Mouse (Mus musculus) kidney, embryonic 15.5 days (tissue): ENCODE results near the gene Dpysl5. TPM values are rescaled to one million over a fixed set of nuclear protein-coding genes. Genes with fewer than 3 reads are reported as not detected.
A peak's percentile ranks its signal among the peaks of the same experiment; 100 is the strongest.

Experiments used
- ATAC-seq: fragments of 200-750 bp; cut with Nextera tagmentation; replicated peaks from 2 replicates; pipeline ENCODE4 v1.8.0; 2017; ENCODE audit warnings: moderate TSS enrichment; ENCODE audit not compliant: low FRiP score
- H3K27ac ChIP-seq: fragments of 300-500 bp; sonication (generic); 2 replicates; pipeline ENCODE4 v1.5.1; 2015; ENCODE audit warnings: mild to moderate bottlenecking, inconsistent platforms
- H3K27me3 ChIP-seq: fragments of 300-500 bp; sonication (generic); 2 replicates; pipeline ENCODE4 v1.6.1; 2015; ENCODE audit warnings: inconsistent platforms
- H3K36me3 ChIP-seq: fragments of 300-500 bp; sonication (generic); 2 replicates; pipeline ENCODE4 v1.6.1; 2015; ENCODE audit warnings: inconsistent platforms
- H3K4me1 ChIP-seq: fragments of 300-500 bp; sonication (generic); 2 replicates; pipeline ENCODE4 v1.6.1; 2015; ENCODE audit warnings: inconsistent platforms
- H3K4me2 ChIP-seq: fragments of 300-500 bp; sonication (generic); 2 replicates; pipeline ENCODE4 v1.6.1; 2015; ENCODE audit warnings: moderate library complexity, mild to moderate bottlenecking, inconsistent platforms
- H3K4me3 ChIP-seq: fragments of 300-500 bp; sonication (generic); replicated peaks from 2 replicates; pipeline ENCODE4 v1.5.1; 2015; ENCODE audit warnings: mild to moderate bottlenecking, inconsistent platforms
- H3K9ac ChIP-seq: fragments of 300-500 bp; sonication (generic); 2 replicates; pipeline ENCODE4 v1.6.1; 2015; ENCODE audit warnings: mild to moderate bottlenecking, inconsistent platforms
- H3K9me3 ChIP-seq: fragments of 300-500 bp; sonication (generic); replicated peaks from 2 replicates; pipeline ENCODE4 v1.6.1; 2016; ENCODE audit warnings: inconsistent platforms
- WGBS: fragments of 180-500 bp; shearing (Covaris S2); methylation state at CpG from one replicate; pipeline ENCODE4 v1.1.7; 2015; ENCODE audit warnings: mixed read lengths; 5-methylcytosine and 5-hydroxymethylcytosine counted together
- polyA plus RNA-seq: library from polyadenylated mRNA; unstranded; fragments of >200 nt; fragmentation: Nextera tagmentation; extraction: Ambion mirVana; gene quantifications from 2 replicates; pipeline ENCODE4 v1.2.1, GENCODE M21; 2015

Dpysl5 gene
- polyA plus RNA-seq, 1 experiment from 2014 or later: 7.7 TPM

GRCm38 (mm10) chr5:30738127-30738828 is 26.9 kb downstream of the Dpysl5 start:
- no peak overlapping the region for H3K27ac ChIP-seq
- H3K9me3 ChIP-seq: no peaks in the 10 kb centered on the region
- H3K27me3 ChIP-seq: 0 out of 2 replicates have a peak, but pooled peaks cover 3% of the 10 kb centered on the region
- ATAC-seq: no peak
- no peak overlapping the region for H3K4me2 ChIP-seq
- H3K36me3 ChIP-seq: no peaks in the 10 kb centered on the region
- 0 out of 2 replicates have a peak, but pooled peaks cover 9% of the 10 kb centered on the region for H3K4me1 ChIP-seq
- 39% methylated on average over 10 of the region's 10 CpGs for WGBS
- no peak overlapping the region for H3K9ac ChIP-seq
- no peak overlapping the region for H3K4me3 ChIP-seq

DNA sequence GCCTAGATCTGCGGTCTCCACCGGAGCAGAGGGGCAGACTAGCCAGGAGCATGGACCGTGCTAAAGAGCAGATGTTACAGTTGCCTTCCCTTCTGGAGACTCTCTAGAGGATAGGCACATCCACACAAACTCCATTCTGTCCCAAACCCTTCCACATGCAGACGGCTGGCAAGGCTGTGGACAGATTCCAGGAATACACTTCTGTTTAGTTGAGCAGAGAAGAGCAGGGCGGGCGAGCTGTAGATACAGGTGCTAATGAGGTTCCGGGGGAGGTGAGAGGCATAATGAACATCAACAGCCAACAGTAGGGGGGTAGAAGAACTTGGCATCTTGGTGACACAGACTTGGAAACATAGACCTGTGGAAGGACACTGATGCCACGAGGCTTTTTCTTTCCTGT is 28.2 kb downstream of the Dpysl5 start:
- Histone ChIP-seq H3K9me3 (no peaks in the 10 kb centered on the region), H3K27me3 (0 out of 2 replicates have a peak, but pooled peaks cover 3% of the 10 kb centered on the region), H3K4me2 (no peak overlapping the region), H3K4me3 (no peak overlapping the region), H3K4me1 (0 out of 2 replicates have a peak, but pooled peaks cover 9% of the 10 kb centered on the region), H3K27ac (no peak overlapping the region), H3K9ac (no peak overlapping the region), H3K36me3 (no peaks in the 10 kb centered on the region)
- 60% methylated on average over 8 of the region's 8 CpGs for WGBS
- no peak for ATAC-seq

- Histone ChIP-seq H3K4me1 (no peaks in the 10 kb centered on the region), H3K36me3 (no peaks in the 10 kb centered on the region), H3K9me3 (no peaks in the 10 kb centered on the region), H3K27me3 (no peaks in the 10 kb centered on the region), H3K27ac (no peak overlapping the region), H3K4me2 (no peak overlapping the region), H3K9ac (no peak overlapping the region), H3K4me3 (no peak overlapping the region)
- WGBS: 74% methylated on average over 12 of the region's 12 CpGs
- ATAC-seq: no peak
Measured at GRCm38 (mm10) chr5:30749582-30750311, 38.4 kb downstream of the Dpysl5 start.

DNA sequence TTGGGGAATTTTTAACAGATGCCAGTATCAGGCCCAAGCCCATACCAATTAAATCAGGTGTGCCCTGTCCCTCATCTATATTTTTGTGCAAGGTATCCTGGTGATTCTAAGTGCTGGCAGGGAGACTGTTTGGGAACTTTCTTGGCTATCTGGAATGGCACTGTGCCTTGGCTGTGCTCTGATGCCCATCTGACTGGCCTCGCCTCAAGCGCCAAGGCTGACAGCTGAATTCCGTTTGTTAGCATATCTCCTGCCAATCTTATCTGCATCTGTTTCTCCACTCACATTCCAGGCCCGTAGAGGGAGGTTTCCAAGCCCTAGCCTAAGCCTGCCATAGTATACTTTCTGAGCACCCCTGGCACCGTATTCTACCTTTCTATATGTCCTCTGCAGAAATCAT is 39.7 kb downstream of the Dpysl5 start:
- Histone ChIP-seq H3K4me1 (0 out of 2 replicates have a peak, but pooled peaks cover 3% of the 10 kb centered on the region), H3K27me3 (no peaks in the 10 kb centered on the region), H3K4me3 (no peak overlapping the region), H3K36me3 (no peaks in the 10 kb centered on the region), H3K4me2 (no peak overlapping the region), H3K27ac (no peak overlapping the region), H3K9ac (no peak overlapping the region), H3K9me3 (no peaks in the 10 kb centered on the region)
- no peak for ATAC-seq
- WGBS: 86% methylated on average over 5 of the region's 5 CpGs

GRCm38 (mm10) chr5:30753128-30753527 is 41.8 kb downstream of the Dpysl5 start:
- ATAC-seq: no peak
- Histone ChIP-seq H3K9me3 (no peaks in the 10 kb centered on the region), H3K36me3 (no peaks in the 10 kb centered on the region), H3K27me3 (no peaks in the 10 kb centered on the region), H3K4me2 (no peak overlapping the region), H3K9ac (no peak overlapping the region), H3K4me1 (0 out of 2 replicates have a peak, but pooled peaks cover 3% of the 10 kb centered on the region), H3K27ac (no peak overlapping the region), H3K4me3 (no peak overlapping the region)
- 91% methylated on average over 4 of the region's 4 CpGs for WGBS

DNA sequence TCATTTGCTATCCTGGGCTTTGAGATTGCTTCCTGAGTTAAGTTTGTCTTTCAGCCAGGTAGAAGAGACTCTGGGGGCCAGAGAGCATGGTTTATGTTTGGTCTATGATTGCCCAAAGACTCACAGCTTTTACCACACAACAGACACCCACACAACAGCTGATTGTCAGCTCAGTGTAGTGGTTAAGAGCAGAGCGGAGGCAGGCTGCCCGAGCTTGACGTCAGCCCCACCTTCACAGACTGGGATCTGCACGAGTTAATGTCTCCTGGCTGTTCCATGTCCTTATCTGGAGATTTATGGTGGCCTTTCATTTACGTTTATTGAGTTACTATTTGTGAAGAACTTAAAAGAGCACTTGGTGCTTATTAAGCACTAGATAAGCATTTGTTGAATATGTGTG is 43.9 kb downstream of the Dpysl5 start:
- Histone ChIP-seq H3K36me3 (no peaks in the 10 kb centered on the region), H3K27ac (no peak overlapping the region), H3K27me3 (no peaks in the 10 kb centered on the region), H3K4me2 (no peak overlapping the region), H3K9me3 (no peaks in the 10 kb centered on the region), H3K9ac (no peak overlapping the region), H3K4me1 (0 out of 2 replicates have a peak, but pooled peaks cover 3% of the 10 kb centered on the region), H3K4me3 (no peak overlapping the region)
- 45% methylated on average over 5 of the region's 5 CpGs for WGBS
- no peak for ATAC-seq

DNA sequence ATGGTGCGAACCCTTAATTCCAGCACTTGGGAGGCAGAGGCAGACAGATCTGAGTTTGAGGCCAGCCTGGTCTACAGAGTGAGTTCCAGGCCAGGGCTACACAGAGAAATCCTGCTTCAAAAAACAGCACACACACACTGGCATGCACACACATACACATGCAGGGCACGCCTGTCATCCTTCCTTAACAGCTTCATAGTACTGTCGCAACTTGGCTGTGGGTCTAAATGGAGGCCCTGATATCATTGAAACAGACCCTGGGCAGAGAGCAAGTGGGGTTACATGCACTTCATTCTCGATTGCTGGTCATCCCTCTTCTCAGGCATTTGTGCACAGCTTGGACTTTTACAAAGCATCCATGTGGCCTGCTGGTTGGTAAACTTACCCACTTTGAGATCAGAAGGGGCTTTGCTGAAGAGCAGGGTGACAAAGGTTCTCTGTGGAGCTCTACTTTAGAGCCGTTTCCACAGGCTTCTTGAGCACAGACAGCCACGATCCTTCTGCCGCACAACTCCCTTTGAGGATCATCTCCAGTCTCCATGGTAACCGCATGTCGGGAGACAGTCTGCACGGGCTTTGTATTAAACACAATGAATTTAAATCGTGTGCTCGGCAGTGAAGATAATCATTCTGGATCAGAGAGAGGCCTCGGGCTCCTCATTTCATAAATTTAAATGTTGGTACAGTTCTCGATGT is 51.6 kb downstream of the Dpysl5 start:
- ATAC-seq: no peak
- no peaks in the 10 kb centered on the region for H3K36me3 ChIP-seq
- no peak overlapping the region for H3K4me3 ChIP-seq
- H3K4me2 ChIP-seq: no peak overlapping the region
- H3K27ac ChIP-seq: no peak overlapping the region
- H3K27me3 ChIP-seq: no peaks in the 10 kb centered on the region
- 87% methylated on average over 14 of the region's 14 CpGs for WGBS
- peaks cover 4% of the 10 kb centered on the region for H3K4me1 ChIP-seq
- H3K9me3 ChIP-seq: no peaks in the 10 kb centered on the region
- H3K9ac ChIP-seq: no peak overlapping the region

- no peak overlapping the region for H3K4me3 ChIP-seq
- 90% methylated on average over 5 of the region's 5 CpGs for WGBS
- H3K36me3 ChIP-seq: no peaks in the 10 kb centered on the region
- H3K27ac ChIP-seq: no peak overlapping the region
- H3K27me3 ChIP-seq: no peaks in the 10 kb centered on the region
- no peak overlapping the region for H3K9ac ChIP-seq
- no peak overlapping the region for H3K4me2 ChIP-seq
- H3K9me3 ChIP-seq: no peaks in the 10 kb centered on the region
- H3K4me1 ChIP-seq: peaks cover 9% of the 10 kb centered on the region
- ATAC-seq: no peak
Measured at GRCm38 (mm10) chr5:30763511-30763830, 52.1 kb downstream of the Dpysl5 start.

- ATAC-seq: no peak
- 78% methylated on average over 12 of the region's 12 CpGs for WGBS
Measured at GRCm38 (mm10) chr5:30765596-30766370, 54.4 kb downstream of the Dpysl5 start.

DNA sequence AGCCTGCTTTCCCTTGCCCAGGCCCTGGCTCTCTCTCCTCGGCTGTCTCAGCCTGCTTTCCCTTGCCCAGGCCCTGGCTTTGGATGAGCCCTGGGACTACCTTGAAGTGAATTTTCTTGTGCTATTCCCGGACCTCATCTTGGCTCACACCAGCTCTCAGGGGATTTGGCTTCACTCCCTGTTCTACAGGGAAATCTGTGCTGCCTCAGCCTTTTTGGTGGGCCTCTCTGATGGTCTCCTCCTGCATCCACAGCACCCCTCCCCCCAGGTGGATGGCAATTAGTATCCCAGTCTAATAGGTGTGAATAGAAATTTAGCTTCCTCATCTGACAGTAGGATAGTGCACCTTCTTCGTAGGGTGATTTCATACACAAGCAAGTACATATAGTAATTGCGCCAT is 56.7 kb downstream of the Dpysl5 start:
- Histone ChIP-seq H3K4me1 (peaks cover 26% of the 10 kb centered on the region), H3K27ac (no peak overlapping the region), H3K27me3 (no peaks in the 10 kb centered on the region), H3K4me3 (no peak overlapping the region), H3K9me3 (no peaks in the 10 kb centered on the region), H3K4me2 (no peak overlapping the region), H3K36me3 (no peaks in the 10 kb centered on the region), H3K9ac (0 out of 2 replicates have a peak overlapping the region, but pooled peaks have one; percentile 14)
- 67% methylated on average over 4 of the region's 4 CpGs for WGBS
- ATAC-seq: no peak

More at GRCm38 (mm10) chr5:30765596-30766370, 54.4 kb downstream of the Dpysl5 start:
- no peak overlapping the region for H3K27ac ChIP-seq
- no peak overlapping the region for H3K4me2 ChIP-seq
- H3K9ac ChIP-seq: no peak overlapping the region
- H3K27me3 ChIP-seq: no peaks in the 10 kb centered on the region
- H3K4me1 ChIP-seq: peaks cover 16% of the 10 kb centered on the region
- no peak overlapping the region for H3K4me3 ChIP-seq
- H3K9me3 ChIP-seq: no peaks in the 10 kb centered on the region
- H3K36me3 ChIP-seq: no peaks in the 10 kb centered on the region

- peaks cover 26% of the 10 kb centered on the region for H3K4me1 ChIP-seq
- no peaks in the 10 kb centered on the region for H3K9me3 ChIP-seq
- 13% methylated on average over 9 of the region's 9 CpGs for WGBS
- 0 out of 2 replicates have a peak, but pooled peaks cover 2% of the 10 kb centered on the region for H3K27me3 ChIP-seq
- peak overlapping the region; percentile 27; the same call in 1 of the 2 replicates for H3K4me2 ChIP-seq
- no peak overlapping the region for H3K4me3 ChIP-seq
- no peak overlapping the region for H3K9ac ChIP-seq
- ATAC-seq: peak; percentile 66; the same call in 1 of the 2 replicates
- H3K36me3 ChIP-seq: no peaks in the 10 kb centered on the region
- no peak overlapping the region for H3K27ac ChIP-seq
Measured at GRCm38 (mm10) chr5:30768598-30768997, 57.2 kb downstream of the Dpysl5 start.
